Mouse (Mus musculus) CH12.LX (cell line): ENCODE measurements around the gene Tlr13.

ENCODE experiments used
- BHLHE40 ChIP-seq: IDR thresholded peaks from 2 replicates; pipeline ENCODE4 v1.6.1; 2011; ENCODE audit warnings: mild to moderate bottlenecking, low read depth, low read length, improper control_type of control experiment
- CTCF ChIP-seq, 2 experiments: IDR thresholded peaks in 1 of 2; conservative IDR thresholded peaks in 1 of 2; 2 replicates each; pipeline ENCODE4 v1.5.1; 2011 to 2012; ENCODE audit warnings: low read depth in 2 of 2, low read length in 2 of 2, improper control_type of control experiment in 1 of 2, inconsistent platforms in 1 of 2, mild to moderate bottlenecking in 1 of 2, moderate library complexity in 1 of 2
- MAX ChIP-seq: IDR thresholded peaks from 2 replicates; pipeline ENCODE4 v1.6.1; 2011; ENCODE audit warnings: low read length, improper control_type of control experiment
- POLR2A ChIP-seq: IDR thresholded peaks from 2 replicates; pipeline ENCODE4 v1.6.1; 2011; ENCODE audit warnings: low read depth, mild to moderate bottlenecking, improper control_type of control experiment, low read length
- RCOR1 ChIP-seq: conservative IDR thresholded peaks from 2 replicates; pipeline ENCODE4 v1.6.1; 2012; ENCODE audit warnings: low read depth, mild to moderate bottlenecking, inconsistent platforms, low read length, improper control_type of control experiment
- UBTF ChIP-seq: IDR thresholded peaks from 2 replicates; pipeline ENCODE4 v1.6.1; 2012; ENCODE audit warnings: low read depth, mild to moderate bottlenecking, inconsistent platforms, low read length, improper control_type of control experiment, moderate library complexity

DNA sequence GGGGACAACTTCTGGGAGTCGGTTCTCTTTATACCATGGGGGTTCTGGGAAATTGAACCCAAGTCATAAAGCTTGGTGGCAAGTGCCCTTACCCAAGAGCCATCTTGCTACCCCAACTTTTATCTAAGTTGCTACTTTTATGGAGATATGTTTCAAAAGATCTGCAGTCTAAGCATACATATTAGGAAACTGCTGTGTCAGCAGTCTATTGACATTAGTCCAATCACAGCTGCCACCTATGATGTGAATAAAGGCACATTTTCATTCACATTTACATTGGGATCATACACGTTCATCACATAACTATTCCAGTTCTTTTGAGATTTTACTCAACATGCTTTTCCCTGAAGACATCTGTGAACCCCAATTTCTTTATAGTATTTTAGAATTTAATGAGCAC is 66.1 kb downstream of the Tlr13 start:
- TF ChIP-seq UBTF (no peak), RCOR1 (no peak), MAX (no peak), POLR2A (no peak), BHLHE40 (no peak), CTCF (conservative IDR thresholded peaks at IDR 0.05 in 1 of 2, IDR thresholded peaks at IDR 0.05 in 1 of 2; ENCODE audit: low read depth in 2 of 2, low read length in 2 of 2) (no peak)
